Mouse (Mus musculus): ENCODE measurements around the gene Babam2. TPM values are rescaled to one million over a fixed set of nuclear protein-coding genes. Genes with fewer than 3 reads are reported as not detected.
"Not testable (repeated sequence)": the region's sequence is repeated elsewhere in the genome, so short reads cannot be mapped to it uniquely, and the experiment has no call there.

The Babam2 gene
- polyA plus RNA-seq, 1 experiment from 2014 or later = 50.6 TPM

GRCm38 (mm10) chr5:31835691-31836090, 138.2 kb downstream of the Babam2 start:
- Histone ChIP-seq H3K9ac (no peak overlapping the region), H3K36me3 (no peaks in the 10 kb centered on the region), H3K27ac (replicated peaks) (no peak overlapping the region), H3K4me3 (replicated peaks) (no peak overlapping the region), H3K4me2 (replicated peaks) (no peak overlapping the region), H3K4me1 (no peaks in the 10 kb centered on the region), H3K9me3 (replicated peaks) (peaks cover 7% of the 10 kb centered on the region; the same call in 1 of the 2 replicates), H3K27me3 (no peaks in the 10 kb centered on the region)
- no peak for ATAC-seq (ENCODE audit: insufficient number of reproducible peaks, low FRiP score, low TSS enrichment, low read depth)
- 89% methylated on average over 2 of the region's 2 CpGs for WGBS

DNA sequence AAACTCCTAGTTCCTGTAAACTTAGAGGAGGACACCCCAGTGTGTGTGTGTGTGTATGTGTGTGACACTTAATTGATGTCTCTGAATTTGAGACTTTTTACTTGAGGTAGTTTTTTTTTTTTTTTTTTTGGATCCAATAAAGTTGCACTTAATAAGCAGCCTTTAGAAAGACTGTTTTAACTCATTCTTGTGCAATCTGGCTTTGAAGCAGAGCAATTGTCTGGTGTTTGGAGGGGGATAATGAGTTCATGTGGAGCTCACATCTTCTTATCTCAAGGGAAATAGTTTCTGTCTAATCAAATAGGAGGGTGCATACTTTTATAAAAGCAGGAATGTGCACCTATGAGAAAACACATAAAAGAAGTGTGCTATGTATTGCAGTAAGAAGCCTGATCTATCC, 142.5 kb downstream of the Babam2 start:
- H3K4me3 ChIP-seq (replicated peaks) = no peak overlapping the region
- no peak overlapping the region for H3K27ac ChIP-seq (replicated peaks)
- H3K9ac ChIP-seq = no peak overlapping the region
- peaks cover 6% of the 10 kb centered on the region; the same call in 1 of the 2 replicates for H3K9me3 ChIP-seq (replicated peaks)
- H3K4me1 ChIP-seq = no peaks in the 10 kb centered on the region
- no peak for ATAC-seq (ENCODE audit: insufficient number of reproducible peaks, low FRiP score, low TSS enrichment, low read depth)
- no peaks in the 10 kb centered on the region for H3K27me3 ChIP-seq
- H3K4me2 ChIP-seq (replicated peaks) = no peak overlapping the region
- H3K36me3 ChIP-seq = no peaks in the 10 kb centered on the region

- ATAC-seq (ENCODE audit: insufficient number of reproducible peaks, low FRiP score, low TSS enrichment, low read depth) = no peak
- Histone ChIP-seq H3K9ac (no peak overlapping the region), H3K36me3 (no peaks in the 10 kb centered on the region), H3K9me3 (replicated peaks) (0 out of 2 replicates have a peak, but pooled peaks cover 2% of the 10 kb centered on the region), H3K27me3 (no peaks in the 10 kb centered on the region), H3K4me3 (replicated peaks) (no peak overlapping the region), H3K4me2 (replicated peaks) (no peak overlapping the region), H3K4me1 (no peaks in the 10 kb centered on the region), H3K27ac (replicated peaks) (no peak overlapping the region)
- 84% methylated on average over 1 of the region's 1 CpGs for WGBS
These were observed 142.9 kb downstream of the Babam2 start for GRCm38 (mm10) chr5:31840406-31840805.

DNA sequence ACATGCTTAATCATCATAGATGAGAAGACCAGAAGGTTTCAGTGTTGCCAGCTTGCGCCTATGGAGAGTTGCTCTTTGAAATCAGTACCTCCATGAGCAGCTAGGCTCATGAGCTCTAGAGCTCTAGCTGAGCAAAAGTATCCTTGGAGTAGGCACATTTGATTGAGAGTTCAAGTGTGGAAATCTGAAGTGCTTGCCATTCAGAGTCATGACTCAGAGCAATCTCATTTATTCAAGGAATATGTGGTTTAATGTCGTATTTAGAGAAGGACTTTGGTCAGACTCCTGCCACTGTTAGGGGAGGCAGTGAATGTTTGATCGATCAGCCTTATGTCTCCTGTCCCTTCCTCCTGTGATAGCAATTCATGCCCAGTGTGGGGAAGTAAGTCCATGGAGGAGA, 147.4 kb downstream of the Babam2 start:
- Histone ChIP-seq H3K9ac (no peak overlapping the region), H3K9me3 (replicated peaks) (no peaks in the 10 kb centered on the region), H3K27me3 (no peaks in the 10 kb centered on the region), H3K36me3 (no peaks in the 10 kb centered on the region), H3K4me2 (replicated peaks) (no peak overlapping the region), H3K4me3 (replicated peaks) (no peak overlapping the region), H3K4me1 (no peaks in the 10 kb centered on the region), H3K27ac (replicated peaks) (no peak overlapping the region)
- 89% methylated on average over 3 of the region's 3 CpGs for WGBS
- ATAC-seq (ENCODE audit: insufficient number of reproducible peaks, low FRiP score, low TSS enrichment, low read depth) = no peak

- H3K4me3 ChIP-seq (replicated peaks) = no peak overlapping the region
- no peaks in the 10 kb centered on the region for H3K9me3 ChIP-seq (replicated peaks)
- H3K4me2 ChIP-seq (replicated peaks) = no peak overlapping the region
- no peaks in the 10 kb centered on the region for H3K4me1 ChIP-seq
- no peak for ATAC-seq (ENCODE audit: insufficient number of reproducible peaks, low FRiP score, low TSS enrichment, low read depth)
- no peaks in the 10 kb centered on the region for H3K36me3 ChIP-seq
- no peaks in the 10 kb centered on the region for H3K27me3 ChIP-seq
- H3K27ac ChIP-seq (replicated peaks) = no peak overlapping the region
- no peak overlapping the region for H3K9ac ChIP-seq
These were observed 149.5 kb downstream of the Babam2 start for GRCm38 (mm10) chr5:31846971-31847370.

GRCm38 (mm10) chr5:31848995-31849394, 151.5 kb downstream of the Babam2 start:
- Histone ChIP-seq H3K9ac (no peak overlapping the region), H3K27me3 (no peaks in the 10 kb centered on the region), H3K36me3 (no peaks in the 10 kb centered on the region), H3K4me2 (replicated peaks) (no peak overlapping the region), H3K9me3 (replicated peaks) (no peaks in the 10 kb centered on the region), H3K4me3 (replicated peaks) (no peak overlapping the region), H3K27ac (replicated peaks) (no peak overlapping the region), H3K4me1 (no peaks in the 10 kb centered on the region)
- ATAC-seq (ENCODE audit: insufficient number of reproducible peaks, low FRiP score, low TSS enrichment, low read depth) = no peak

DNA sequence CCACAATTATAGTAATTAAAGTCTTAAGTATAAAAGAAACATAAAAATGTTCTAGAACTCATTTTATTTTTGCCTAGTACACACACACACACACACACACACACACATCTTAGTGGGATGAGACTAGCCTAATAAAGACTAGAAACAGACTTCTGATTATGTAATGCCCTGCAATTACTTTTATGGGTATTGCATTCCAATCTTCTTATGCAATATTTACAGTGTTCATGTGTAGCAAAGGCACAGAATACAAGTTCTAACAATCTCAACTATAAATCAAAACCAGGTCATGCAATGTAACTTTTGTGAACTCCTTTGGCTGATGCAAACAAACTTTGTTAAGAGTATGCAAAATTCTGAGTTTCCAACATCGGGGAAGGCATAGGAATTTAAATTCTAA, 155.3 kb downstream of the Babam2 start:
- Histone ChIP-seq H3K4me2 (replicated peaks) (no peak overlapping the region), H3K36me3 (no peaks in the 10 kb centered on the region), H3K27me3 (no peaks in the 10 kb centered on the region), H3K27ac (replicated peaks) (no peak overlapping the region), H3K4me3 (replicated peaks) (no peak overlapping the region), H3K9me3 (replicated peaks) (no peaks in the 10 kb centered on the region), H3K4me1 (no peaks in the 10 kb centered on the region), H3K9ac (no peak overlapping the region)
- no peak for ATAC-seq (ENCODE audit: insufficient number of reproducible peaks, low FRiP score, low TSS enrichment, low read depth)
- WGBS = 56% methylated on average over 1 of the region's 1 CpGs

- Histone ChIP-seq H3K9ac (no peak overlapping the region), H3K4me1 (no peaks in the 10 kb centered on the region), H3K4me3 (replicated peaks) (no peak overlapping the region), H3K36me3 (no peaks in the 10 kb centered on the region), H3K9me3 (replicated peaks) (no peaks in the 10 kb centered on the region), H3K27me3 (no peaks in the 10 kb centered on the region), H3K4me2 (replicated peaks) (no peak overlapping the region), H3K27ac (replicated peaks) (no peak overlapping the region)
- no peak for ATAC-seq (ENCODE audit: insufficient number of reproducible peaks, low FRiP score, low TSS enrichment, low read depth)
- WGBS = 88% methylated on average over 1 of the region's 1 CpGs
These were observed 156.3 kb downstream of the Babam2 start for GRCm38 (mm10) chr5:31853831-31854230.

DNA sequence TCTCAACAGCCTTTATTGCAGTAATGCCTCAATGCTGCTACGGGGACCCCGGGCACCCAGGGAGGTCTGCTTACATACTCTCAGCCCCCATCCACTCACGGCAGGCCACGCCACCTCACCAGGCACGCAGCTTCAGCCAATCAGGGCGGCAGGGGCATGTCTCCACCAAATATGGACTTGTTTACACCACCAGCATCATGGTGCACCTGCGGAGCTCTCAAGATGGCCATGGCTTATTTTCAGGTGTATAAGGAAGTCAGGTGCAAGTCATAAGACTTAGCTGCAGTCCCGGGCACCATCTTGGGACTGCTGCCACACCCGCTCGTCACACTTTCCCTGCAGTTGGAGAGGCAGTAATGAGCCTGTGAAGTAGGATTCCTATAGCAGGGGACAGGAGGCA, 161.4 kb downstream of the Babam2 start:
- H3K9me3 ChIP-seq (replicated peaks); H3K4me2 ChIP-seq (replicated peaks); H3K4me1 ChIP-seq; H3K27ac ChIP-seq (replicated peaks); H3K36me3 ChIP-seq; H3K27me3 ChIP-seq; H3K9ac ChIP-seq; H3K4me3 ChIP-seq (replicated peaks); ATAC-seq (ENCODE audit: insufficient number of reproducible peaks, low FRiP score, low TSS enrichment, low read depth): not testable (repeated sequence)
- WGBS = 81% methylated on average over 10 of the region's 10 CpGs

GRCm38 (mm10) chr5:31860426-31860825, 162.9 kb downstream of the Babam2 start:
- Histone ChIP-seq H3K36me3 (no peaks in the 10 kb centered on the region), H3K9me3 (replicated peaks) (no peaks in the 10 kb centered on the region), H3K4me1 (no peaks in the 10 kb centered on the region), H3K27ac (replicated peaks) (no peak overlapping the region), H3K27me3 (no peaks in the 10 kb centered on the region), H3K9ac (no peak overlapping the region), H3K4me2 (replicated peaks) (no peak overlapping the region), H3K4me3 (replicated peaks) (no peak overlapping the region)
- WGBS = 12% methylated on average over 1 of the region's 1 CpGs
- no peak for ATAC-seq (ENCODE audit: insufficient number of reproducible peaks, low FRiP score, low TSS enrichment, low read depth)

DNA sequence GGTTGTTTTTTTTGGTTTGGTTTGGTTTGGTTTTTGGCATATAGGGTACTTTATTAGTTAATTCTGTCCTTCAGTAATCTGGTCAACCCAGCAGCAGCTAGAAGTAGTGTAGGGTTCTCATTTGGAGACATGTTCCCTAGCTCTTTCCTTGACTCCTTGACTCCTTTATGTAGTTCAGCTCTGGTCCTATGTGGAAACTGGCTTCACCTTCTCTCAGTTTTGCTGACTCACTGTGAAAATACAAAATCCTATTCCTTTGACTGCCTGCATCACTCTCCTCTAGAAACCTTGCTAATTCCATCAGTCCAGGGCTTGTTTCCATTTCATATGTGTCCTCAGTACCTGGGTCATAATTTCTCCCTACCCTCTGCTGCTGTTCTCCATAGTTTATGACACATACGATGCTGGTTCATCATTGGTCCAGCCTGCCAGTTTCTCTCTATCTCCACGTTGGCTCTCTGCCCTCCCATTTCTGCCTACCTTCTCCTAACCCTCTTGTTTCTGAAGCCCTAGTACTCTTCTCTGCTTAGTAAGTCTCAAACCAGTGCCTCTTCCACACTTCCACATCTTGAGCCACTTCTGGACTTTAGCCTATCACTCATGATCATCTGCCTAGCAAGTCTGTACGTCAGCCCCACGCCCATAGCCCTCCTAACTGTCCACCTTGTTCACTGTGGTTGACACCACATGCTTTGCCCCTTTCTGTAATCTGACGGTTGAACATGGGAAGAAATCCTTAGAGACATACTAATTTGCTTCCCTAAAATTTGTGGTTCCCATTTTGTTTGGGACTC, 163.5 kb downstream of the Babam2 start:
- peaks cover 4% of the 10 kb centered on the region; the same call in 1 of the 2 replicates for H3K4me1 ChIP-seq
- 82% methylated on average over 5 of the region's 5 CpGs for WGBS
- no peak overlapping the region for H3K4me2 ChIP-seq (replicated peaks)
- H3K36me3 ChIP-seq = no peaks in the 10 kb centered on the region
- no peaks in the 10 kb centered on the region for H3K9me3 ChIP-seq (replicated peaks)
- no peak for ATAC-seq (ENCODE audit: insufficient number of reproducible peaks, low FRiP score, low TSS enrichment, low read depth)
- H3K27me3 ChIP-seq = no peaks in the 10 kb centered on the region
- no peak overlapping the region for H3K27ac ChIP-seq (replicated peaks)
- H3K4me3 ChIP-seq (replicated peaks) = no peak overlapping the region
- H3K9ac ChIP-seq = no peak overlapping the region

Data from embryonic facial prominence, embryonic 15.5 days (tissue).